Mouse (Mus musculus) kidney, adult 11 months (tissue): Measurements from ENCODE around the gene Camkk2.

Experiments used
- DNase-seq: peaks from one replicate; pipeline ENCODE4 v3.0.0; 2022

Camkk2 gene

GRCm38 (mm10) chr5:122695516-122695915 is 83.7 kb downstream of the Camkk2 start:
- no peak for DNase-seq

DNA sequence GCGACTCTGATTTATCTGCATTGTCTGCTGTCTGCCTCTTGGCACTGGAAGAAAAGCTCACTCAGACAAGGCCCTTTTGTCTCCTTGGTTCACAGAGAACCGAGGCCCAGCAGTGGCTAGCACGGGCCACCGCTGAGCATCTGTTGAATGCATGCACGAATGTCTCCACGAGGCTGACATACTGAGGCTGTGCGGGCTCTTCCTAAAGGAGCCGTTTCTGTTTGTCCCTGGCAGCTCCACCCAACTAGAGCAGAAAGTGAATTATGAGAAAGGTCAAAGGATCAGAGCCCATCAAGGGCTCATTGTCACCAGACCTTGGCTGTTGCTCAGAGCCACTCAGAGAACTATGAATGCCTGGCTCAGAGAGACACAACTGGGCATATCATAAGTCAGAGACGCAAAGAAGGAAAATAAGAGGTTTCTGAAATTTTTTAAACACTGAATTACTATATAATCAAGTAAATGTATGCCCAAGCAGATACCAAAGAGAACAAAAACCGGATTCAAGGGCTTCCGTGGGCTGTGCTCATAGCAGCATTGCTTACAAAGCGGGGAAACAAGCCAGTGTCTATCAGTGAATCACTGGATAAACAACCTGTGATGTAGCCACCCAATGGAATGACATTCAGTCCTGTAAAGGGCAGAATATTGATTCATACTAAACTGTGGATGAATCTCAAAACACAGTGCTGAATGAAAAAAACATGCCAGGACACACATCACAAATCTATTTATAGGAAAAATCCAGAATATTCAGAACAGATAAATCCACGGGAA is 85.6 kb downstream of the Camkk2 start:
- DNase-seq, result no peak

DNA sequence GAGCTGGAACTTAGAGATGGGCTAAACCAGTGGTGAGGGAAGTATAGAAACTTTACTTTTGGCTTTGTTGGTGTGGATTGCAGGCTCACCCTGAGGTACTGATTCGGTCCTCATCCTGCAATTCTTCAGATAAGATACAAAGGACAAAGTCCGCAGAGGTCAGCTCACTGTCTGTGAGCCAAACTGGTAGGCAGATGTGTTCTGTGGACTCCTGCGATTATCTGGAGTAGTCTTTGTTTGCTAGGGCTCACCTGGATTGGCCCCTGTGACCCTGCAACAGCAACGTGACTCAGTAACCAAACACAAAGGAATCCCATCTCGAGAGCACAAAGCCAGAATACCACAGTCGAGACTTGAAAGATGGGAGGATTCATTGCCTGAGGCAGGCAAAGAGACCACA is 88.7 kb downstream of the Camkk2 start:
- no peak for DNase-seq

DNA sequence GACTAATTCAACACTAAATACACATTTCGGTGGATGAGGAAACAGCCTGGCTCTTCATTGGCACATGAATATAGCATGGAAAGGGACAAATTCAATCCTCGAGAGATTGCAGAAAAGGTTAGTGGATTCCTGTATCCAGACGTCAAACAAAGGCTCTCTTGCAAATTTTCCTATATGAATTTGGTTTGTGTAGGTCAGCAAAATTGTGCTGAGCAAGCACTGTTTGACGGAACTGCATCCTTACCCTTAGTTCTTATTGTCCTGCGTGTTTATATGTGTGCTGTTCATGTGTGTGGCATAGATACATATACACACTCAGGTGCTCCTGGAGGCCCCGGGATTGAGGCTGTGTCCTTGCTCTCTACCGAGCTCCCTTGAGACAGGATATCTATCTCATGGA is 90.1 kb downstream of the Camkk2 start:
- no peak for DNase-seq

DNA sequence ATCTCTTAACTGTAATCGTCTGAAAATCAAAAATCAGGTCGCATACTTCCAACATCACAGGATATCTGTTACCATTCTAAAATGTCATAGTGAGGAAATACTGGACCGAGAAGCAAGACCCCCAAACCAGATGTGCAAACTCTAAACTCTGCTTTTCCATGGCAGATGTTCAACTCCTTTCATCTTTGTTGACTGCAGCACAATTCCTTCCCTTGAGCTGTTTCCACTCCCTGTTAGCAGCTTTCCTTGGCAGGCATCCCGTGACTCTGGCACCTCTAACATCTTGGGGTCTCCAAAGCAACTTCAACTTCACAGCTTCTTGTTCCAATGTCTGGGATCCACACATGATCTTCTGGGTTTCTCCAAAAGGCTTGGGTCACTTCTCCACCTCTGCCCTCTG is 91.8 kb downstream of the Camkk2 start:
- DNase-seq, result no peak

DNA sequence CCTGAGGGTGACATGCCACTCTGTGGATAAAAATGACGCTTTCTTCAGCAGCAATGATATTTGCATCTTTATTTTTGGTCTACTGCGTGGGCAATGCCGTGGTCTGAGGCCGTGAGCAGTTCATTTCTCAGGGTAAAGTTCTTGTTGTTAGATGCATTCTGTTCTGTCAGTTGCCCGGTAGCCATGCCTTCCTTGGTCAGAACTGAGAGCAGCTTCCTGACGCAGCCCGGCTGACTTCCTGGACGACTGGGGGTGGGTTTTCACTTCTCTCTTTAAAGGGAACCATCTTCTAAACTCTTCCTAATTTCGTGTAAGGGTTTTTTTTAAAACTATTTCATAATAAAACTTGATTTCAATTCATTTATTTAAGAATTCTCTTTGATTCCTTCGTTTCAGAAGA is 95.3 kb downstream of the Camkk2 start:
- DNase-seq, result no peak

DNA sequence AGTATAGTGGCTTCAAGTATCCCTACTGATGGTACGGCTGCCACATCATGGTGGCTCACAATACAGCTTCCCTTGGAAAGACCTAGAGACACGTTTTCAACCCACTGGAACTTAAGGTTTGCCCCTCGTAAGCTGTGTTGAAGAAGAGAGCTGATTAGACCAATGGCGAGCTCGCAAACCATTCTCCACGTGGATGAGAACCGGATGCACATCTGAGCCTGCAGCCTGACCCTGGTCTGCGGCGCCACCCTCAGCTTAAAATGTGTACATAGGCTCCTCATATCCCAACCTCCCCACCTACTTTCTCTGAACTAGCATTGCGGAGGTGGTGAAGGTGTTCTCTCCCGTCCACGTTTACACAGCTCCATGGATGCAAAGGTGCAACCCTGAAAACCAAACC is 97.9 kb downstream of the Camkk2 start:
- DNase-seq, result no peak
